Mouse (Mus musculus): ENCODE measurements around the gene Zfp771. TPM values are rescaled to one million over a fixed set of nuclear protein-coding genes. Genes with fewer than 3 reads are reported as not detected.

Zfp771 gene
- total and polyA plus RNA-seq, 2 experiments from 2014 or later: 89.0 to 101 TPM

DNA sequence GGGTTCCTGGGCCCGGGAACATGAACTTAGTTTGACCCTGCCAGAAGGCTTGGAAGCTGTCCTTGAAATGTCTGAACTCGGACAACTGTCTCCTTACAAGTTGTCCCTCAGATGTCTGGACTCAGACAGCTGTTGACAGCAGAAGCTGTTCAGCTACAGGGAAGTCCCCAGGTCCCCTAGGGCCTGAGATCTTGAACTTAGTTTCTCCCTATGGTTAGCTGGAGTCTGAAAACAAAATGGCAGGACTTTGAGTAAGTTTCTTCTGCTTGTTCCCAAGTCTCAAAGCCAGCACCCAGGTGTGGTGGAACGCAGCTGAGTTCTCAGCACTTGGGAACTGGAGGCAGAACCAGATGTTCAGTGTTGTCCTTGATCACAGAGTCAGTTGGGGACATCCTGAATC is 36.0 kb downstream of the Zfp771 start:
- ATAC-seq: no peak

DNA sequence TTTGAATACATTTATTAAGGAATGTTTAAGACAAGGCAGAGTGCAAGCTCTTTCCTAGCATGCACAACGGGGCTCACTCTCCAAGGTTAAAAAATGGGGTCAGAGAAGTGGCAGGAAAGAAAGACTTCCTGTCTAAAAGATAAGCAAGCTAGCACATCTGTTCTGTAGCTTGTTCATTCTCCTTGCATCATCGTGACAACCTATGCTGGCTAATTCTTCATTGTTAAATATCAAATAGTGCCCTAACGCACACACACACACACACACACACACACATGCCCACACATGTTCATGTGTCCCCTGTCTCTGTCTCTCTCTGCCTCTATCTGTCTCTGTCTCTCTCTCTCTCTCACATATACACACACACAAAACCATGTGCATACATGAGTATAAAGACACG is 37.0 kb downstream of the Zfp771 start:
- Histone ChIP-seq H3K27me3 (ENCODE audit: insufficient read depth, low read length) (no peaks in the 10 kb centered on the region), H3K9ac (replicated peaks; ENCODE audit: low read length) (no peak overlapping the region), H3K27ac (no peak overlapping the region), H3K9me3 (ENCODE audit: low read length) (no peaks in the 10 kb centered on the region), H3K4me2 (ENCODE audit: low read depth, low read length) (no peak overlapping the region), H3K36me3 (ENCODE audit: insufficient read depth, low read length) (no peaks in the 10 kb centered on the region), H3K4me1 (ENCODE audit: insufficient read depth, low read length) (no peaks in the 10 kb centered on the region), H3K4me3 (ENCODE audit: low read length) (no peak overlapping the region)
- no peak for DNase-seq (ENCODE audit: low spot score)
- ATAC-seq: no peak
- TF ChIP-seq CTCF (IDR thresholded peaks at IDR 0.05; ENCODE audit: low read depth): no peak
- 74% methylated on average over 4 of the region's 4 CpGs for WGBS

More for the DNA sequence above, 36.0 kb downstream of the Zfp771 start:
- Histone ChIP-seq H3K4me3 (ENCODE audit: low read length) (no peak overlapping the region), H3K36me3 (ENCODE audit: insufficient read depth, low read length) (no peaks in the 10 kb centered on the region), H3K27ac (no peak overlapping the region), H3K4me1 (ENCODE audit: insufficient read depth, low read length) (no peaks in the 10 kb centered on the region), H3K4me2 (ENCODE audit: low read depth, low read length) (no peak overlapping the region), H3K9ac (replicated peaks; ENCODE audit: low read length) (no peak overlapping the region), H3K27me3 (ENCODE audit: insufficient read depth, low read length) (no peaks in the 10 kb centered on the region), H3K9me3 (ENCODE audit: low read length) (no peaks in the 10 kb centered on the region)
- no peak for TF ChIP-seq CTCF (IDR thresholded peaks at IDR 0.05; ENCODE audit: low read depth)
- 71% methylated on average over 3 of the region's 3 CpGs for WGBS
- DNase-seq (ENCODE audit: low spot score): no peak

DNA sequence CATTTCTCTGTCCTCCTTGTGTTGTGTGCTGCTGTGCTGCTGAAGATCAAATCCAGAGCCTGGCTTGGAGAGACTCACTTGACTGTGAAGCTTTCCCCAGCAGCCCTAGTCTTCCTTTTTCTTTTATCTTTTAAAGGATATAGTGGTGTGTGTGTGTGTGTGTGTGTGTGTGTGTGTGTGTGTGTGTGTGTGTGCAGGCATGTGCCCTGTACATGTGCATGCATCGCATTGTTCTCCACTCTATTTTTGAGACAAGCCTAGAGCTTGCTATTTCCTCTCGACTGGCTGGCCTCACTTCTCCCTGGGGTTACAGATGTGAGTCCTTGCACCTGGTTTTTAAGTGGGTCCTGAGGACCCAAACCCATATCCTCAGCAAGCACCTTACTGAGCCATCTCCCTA is 38.1 kb downstream of the Zfp771 start:
- Histone ChIP-seq H3K4me2 (ENCODE audit: low read depth, low read length) (no peak overlapping the region), H3K9ac (replicated peaks; ENCODE audit: low read length) (no peak overlapping the region), H3K36me3 (ENCODE audit: insufficient read depth, low read length) (no peaks in the 10 kb centered on the region), H3K4me3 (ENCODE audit: low read length) (no peak overlapping the region), H3K27ac (no peak overlapping the region), H3K4me1 (ENCODE audit: insufficient read depth, low read length) (no peaks in the 10 kb centered on the region), H3K27me3 (ENCODE audit: insufficient read depth, low read length) (no peaks in the 10 kb centered on the region), H3K9me3 (ENCODE audit: low read length) (no peaks in the 10 kb centered on the region)
- no peak for ATAC-seq
- WGBS: 92% methylated on average over 2 of the region's 2 CpGs
- no peak for TF ChIP-seq CTCF (IDR thresholded peaks at IDR 0.05; ENCODE audit: low read depth)
- no peak for DNase-seq (ENCODE audit: low spot score)

DNA sequence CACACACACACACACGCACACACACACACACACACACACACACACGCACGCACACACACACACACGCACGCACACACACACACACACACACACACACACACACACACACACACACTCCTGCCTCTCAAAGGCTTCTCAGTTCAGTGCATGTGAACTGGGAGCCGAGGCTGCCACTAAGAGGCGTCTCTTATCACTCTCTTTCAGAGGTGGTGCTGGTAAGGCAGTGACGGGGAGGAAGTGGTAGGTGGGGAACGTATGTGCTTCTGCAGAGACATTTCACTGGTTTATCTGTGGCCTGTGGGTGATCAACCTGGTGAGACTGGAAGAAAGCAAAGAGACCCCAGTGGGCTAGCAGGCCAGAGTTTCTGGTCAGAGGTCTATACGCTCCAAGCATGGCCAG is 41.1 kb downstream of the Zfp771 start:
- ATAC-seq (no peak), DNase-seq (ENCODE audit: low spot score) (no peak)
- WGBS: 70% methylated on average over 8 of the region's 10 CpGs
- H3K9ac ChIP-seq (replicated peaks; ENCODE audit: low read length): no peak overlapping the region
- no peaks in the 10 kb centered on the region for H3K27me3 ChIP-seq (ENCODE audit: insufficient read depth, low read length)
- H3K9me3 ChIP-seq (ENCODE audit: low read length): no peaks in the 10 kb centered on the region; the same call in 1 of the 2 replicates
- H3K36me3 ChIP-seq (ENCODE audit: insufficient read depth, low read length): no peaks in the 10 kb centered on the region
- H3K4me1 ChIP-seq (ENCODE audit: insufficient read depth, low read length): no peaks in the 10 kb centered on the region
- H3K4me2 ChIP-seq (ENCODE audit: low read depth, low read length): no peak overlapping the region
- no peak overlapping the region for H3K27ac ChIP-seq
- TF ChIP-seq CTCF (IDR thresholded peaks at IDR 0.05; ENCODE audit: low read depth): no peak
- no peak overlapping the region for H3K4me3 ChIP-seq (ENCODE audit: low read length)

DNA sequence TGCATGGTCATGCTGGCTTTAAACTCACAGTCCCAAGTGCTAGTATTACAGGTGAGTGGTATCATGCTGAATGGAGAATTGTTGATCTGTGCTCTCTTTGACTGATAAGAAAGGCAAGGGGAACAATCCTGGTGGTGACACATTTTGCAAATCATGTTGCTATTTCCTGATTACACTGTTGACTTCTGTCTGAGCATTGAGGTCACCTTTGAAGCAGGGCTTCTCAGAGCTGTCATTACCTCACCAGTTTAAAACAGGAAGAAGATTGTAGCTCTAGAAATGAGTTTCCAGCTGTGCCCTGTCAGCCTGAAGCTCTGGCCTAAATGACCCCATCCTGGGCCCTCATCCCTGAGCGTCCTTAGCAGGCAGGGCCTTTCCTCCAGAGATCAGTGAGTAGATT is 43.9 kb downstream of the Zfp771 start:
- no peaks in the 10 kb centered on the region for H3K27me3 ChIP-seq (ENCODE audit: insufficient read depth, low read length)
- no peak for ATAC-seq
- H3K4me1 ChIP-seq (ENCODE audit: insufficient read depth, low read length): no peaks in the 10 kb centered on the region
- WGBS: 64% methylated on average over 1 of the region's 1 CpGs
- H3K9ac ChIP-seq (replicated peaks; ENCODE audit: low read length): no peak overlapping the region
- TF ChIP-seq CTCF (IDR thresholded peaks at IDR 0.05; ENCODE audit: low read depth): no peak
- H3K36me3 ChIP-seq (ENCODE audit: insufficient read depth, low read length): no peaks in the 10 kb centered on the region
- H3K4me2 ChIP-seq (ENCODE audit: low read depth, low read length): no peak overlapping the region
- no peak for DNase-seq (ENCODE audit: low spot score)
- H3K9me3 ChIP-seq (ENCODE audit: low read length): no peaks in the 10 kb centered on the region; the same call in 1 of the 2 replicates
- H3K27ac ChIP-seq: no peak overlapping the region
- H3K4me3 ChIP-seq (ENCODE audit: low read length): no peak overlapping the region

DNA sequence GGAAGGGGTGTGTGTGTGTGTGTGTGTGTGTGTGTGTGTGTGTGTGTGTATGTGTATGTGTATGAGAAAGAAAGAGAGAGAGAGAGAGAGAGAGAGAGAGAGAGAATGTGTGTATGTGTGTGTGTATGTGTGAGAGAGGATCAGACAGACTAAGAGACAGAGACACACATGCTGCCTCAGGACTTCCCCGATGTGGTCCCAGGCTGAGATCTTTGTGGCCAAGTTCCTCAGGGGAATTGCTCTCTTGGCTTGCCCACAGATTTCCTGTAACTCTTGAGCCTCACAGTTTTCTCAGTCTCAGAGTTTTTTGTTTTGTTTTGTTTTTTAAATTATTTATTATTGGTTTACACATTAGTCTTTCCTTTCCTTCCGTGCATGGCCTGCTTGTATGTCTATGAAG is 45.2 kb downstream of the Zfp771 start:
- Histone ChIP-seq H3K9ac (replicated peaks; ENCODE audit: low read length) (no peak overlapping the region), H3K27ac (no peak overlapping the region), H3K4me1 (ENCODE audit: insufficient read depth, low read length) (no peaks in the 10 kb centered on the region), H3K9me3 (ENCODE audit: low read length) (no peaks in the 10 kb centered on the region; the same call in 1 of the 2 replicates), H3K36me3 (ENCODE audit: insufficient read depth, low read length) (no peaks in the 10 kb centered on the region), H3K4me3 (ENCODE audit: low read length) (no peak overlapping the region), H3K27me3 (ENCODE audit: insufficient read depth, low read length) (no peaks in the 10 kb centered on the region), H3K4me2 (ENCODE audit: low read depth, low read length) (no peak overlapping the region)
- 78% methylated on average over 2 of the region's 2 CpGs for WGBS
- no peak for DNase-seq (ENCODE audit: low spot score)
- ATAC-seq: no peak
- no peak for TF ChIP-seq CTCF (IDR thresholded peaks at IDR 0.05; ENCODE audit: low read depth)

DNA sequence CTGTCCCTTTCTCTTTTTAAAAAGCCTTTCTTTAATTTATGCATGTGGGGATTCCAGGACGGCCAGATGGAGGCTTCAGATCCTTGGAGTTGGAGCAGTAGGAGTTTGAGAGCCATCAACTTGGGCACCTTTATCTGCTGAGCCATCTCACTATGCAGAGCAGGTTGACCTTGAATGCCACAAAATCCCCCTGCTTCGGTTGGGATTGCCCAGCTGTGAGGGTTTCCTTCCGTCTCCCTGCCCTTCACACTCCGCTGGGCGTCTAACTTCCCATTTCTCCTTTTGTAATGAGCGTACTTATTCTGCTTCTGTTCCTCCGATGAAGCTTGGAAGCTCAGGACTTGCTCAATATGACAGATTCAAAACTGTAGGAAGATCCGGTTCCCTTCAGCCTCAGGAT is 46.1 kb downstream of the Zfp771 start:
- 45% methylated on average over 8 of the region's 8 CpGs for WGBS
- no peak for DNase-seq (ENCODE audit: low spot score)

More for the DNA sequence above, 46.1 kb downstream of the Zfp771 start:
- Histone ChIP-seq H3K9me3 (ENCODE audit: low read length) (no peaks in the 10 kb centered on the region; the same call in 1 of the 2 replicates), H3K27me3 (ENCODE audit: insufficient read depth, low read length) (no peaks in the 10 kb centered on the region), H3K4me2 (ENCODE audit: low read depth, low read length) (no peak overlapping the region), H3K36me3 (ENCODE audit: insufficient read depth, low read length) (no peaks in the 10 kb centered on the region), H3K27ac (no peak overlapping the region), H3K4me1 (ENCODE audit: insufficient read depth, low read length) (no peaks in the 10 kb centered on the region), H3K9ac (replicated peaks; ENCODE audit: low read length) (no peak overlapping the region), H3K4me3 (ENCODE audit: low read length) (no peak overlapping the region)
- ATAC-seq: no peak
- TF ChIP-seq CTCF (IDR thresholded peaks at IDR 0.05; ENCODE audit: low read depth): no peak

All from hindbrain, postnatal 0 days (tissue).